Mouse (Mus musculus): ENCODE data around the gene Timm10b.

Gene Timm10b

GRCm38 (mm10) chr7:105639756-105640155 lies at the start of gene Timm10b:
Timm10b (plus strand) TSS chr7:105640056.
- DNase-seq (ENCODE audit: low read depth, low spot score): no peak

DNA sequence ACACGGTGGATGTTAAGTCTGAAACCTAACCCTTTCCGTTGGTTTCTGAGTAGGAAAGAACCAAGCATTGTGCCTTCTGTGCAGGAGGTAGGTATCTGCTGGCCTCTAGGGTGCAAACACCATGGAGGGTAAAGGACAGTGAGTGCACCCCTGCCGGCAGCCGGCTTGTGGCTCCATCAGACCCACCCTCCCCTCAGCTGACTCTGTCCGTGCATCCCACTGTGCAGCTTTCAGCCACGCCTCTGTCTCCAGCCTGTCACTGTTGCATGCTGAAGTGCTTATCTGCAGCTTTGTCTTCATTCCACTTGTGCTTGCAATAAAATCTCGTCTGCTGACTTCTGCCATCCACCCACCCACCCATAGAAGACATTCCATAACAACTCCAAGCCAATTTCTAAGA lies 49.8 kb upstream of the Timm10b start:
- DNase-seq (ENCODE audit: low read depth, low spot score): no peak

DNA sequence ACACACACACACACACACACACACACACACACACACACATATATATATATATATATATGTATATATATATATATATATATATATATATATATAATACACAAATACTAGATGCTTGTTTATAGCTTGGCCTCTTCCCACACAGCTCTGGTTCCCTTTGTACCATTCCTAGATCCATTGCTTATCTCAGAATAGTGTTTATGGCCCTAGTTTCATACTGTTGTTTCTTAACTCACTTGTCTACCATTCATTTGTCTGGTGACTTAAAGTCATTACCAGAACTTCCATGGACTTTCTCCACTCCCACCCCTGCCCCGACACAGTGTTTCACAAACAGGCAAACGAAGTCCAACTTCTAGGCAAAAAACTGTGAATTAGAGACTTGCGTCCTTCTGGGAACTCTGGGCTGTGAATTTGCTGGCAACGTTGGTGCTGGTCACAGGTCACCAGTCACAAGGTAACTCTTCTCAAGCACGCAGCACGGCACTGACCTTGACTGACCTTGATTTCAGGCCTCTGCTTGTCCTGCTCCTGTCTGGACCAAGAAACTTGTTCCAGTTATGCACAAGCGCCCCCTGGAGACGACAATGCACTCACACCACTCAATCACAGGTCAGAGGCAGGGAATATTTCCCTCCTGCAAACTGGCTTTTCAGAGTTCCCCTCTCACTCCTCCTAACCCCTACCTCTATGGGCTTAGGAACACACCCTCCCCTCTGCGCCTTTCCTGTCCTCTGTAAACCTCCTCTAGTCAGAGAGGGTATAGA lies 36.8 kb upstream of the Timm10b start:
- peak; percentile 61 for DNase-seq (ENCODE audit: low read depth, low spot score)

DNA sequence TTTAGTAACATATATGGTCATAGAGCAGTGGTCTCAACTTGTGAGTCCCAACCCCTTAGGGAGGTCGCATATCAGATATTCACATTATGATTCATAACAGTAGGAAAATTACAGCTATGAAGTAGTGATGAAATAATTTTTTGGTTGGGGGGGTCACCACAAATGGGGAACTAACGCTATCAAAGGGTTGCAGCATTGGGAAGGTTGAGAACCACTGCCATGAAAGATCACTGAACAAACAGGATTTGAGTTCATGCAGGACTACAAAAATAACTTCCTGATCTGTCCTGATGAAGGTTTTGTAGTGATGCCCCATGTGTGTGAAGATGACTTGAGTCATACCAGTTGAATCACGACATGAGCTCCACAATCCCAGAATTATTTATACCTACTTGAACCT lies 31.4 kb upstream of the Timm10b start:
- no peak for DNase-seq (ENCODE audit: low read depth, low spot score)

DNA sequence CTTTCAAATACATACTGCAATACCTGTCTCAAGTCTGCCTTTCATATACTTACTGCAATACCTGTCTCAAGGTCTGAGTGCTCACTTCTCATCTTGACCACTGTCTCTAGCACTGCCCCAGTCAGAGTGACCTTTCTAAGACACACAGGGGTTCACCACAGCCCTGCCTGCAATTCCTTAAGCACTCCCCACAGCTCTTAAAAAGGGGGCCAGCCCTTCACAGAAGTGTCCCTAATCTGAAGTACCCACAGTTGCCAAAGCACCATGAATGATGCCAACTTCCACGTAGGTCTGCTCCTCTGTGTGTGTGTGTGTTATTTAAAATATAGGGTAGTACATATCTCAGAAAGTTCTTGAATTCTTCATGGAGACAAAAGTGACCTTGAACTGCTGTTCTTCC lies 28.1 kb upstream of the Timm10b start:
- no peak for DNase-seq (ENCODE audit: low read depth, low spot score)

DNA sequence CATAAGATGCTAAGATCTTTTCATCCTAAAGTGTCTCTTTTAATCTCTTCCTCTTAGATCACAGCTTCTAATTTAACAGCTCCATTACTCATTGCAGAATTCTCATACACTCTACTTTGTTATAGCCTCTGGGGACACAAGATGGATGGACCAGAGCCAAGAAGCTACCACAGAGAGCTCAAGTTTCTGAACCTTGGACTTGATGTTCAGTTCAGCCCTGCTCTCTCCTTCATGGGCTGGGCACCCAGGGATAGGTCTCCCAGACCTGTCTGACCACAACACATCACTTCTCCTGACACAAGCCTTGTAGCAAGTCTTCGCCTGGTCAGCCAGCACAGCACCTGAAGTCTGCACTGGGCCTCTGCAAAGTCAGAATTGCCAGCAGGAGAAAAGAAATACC lies 25.5 kb upstream of the Timm10b start:
- DNase-seq (ENCODE audit: low read depth, low spot score): no peak

- DNase-seq (ENCODE audit: low read depth, low spot score): no peak
Measured at GRCm38 (mm10) chr7:105615720-105616119, 24.1 kb upstream of the Timm10b start.

DNA sequence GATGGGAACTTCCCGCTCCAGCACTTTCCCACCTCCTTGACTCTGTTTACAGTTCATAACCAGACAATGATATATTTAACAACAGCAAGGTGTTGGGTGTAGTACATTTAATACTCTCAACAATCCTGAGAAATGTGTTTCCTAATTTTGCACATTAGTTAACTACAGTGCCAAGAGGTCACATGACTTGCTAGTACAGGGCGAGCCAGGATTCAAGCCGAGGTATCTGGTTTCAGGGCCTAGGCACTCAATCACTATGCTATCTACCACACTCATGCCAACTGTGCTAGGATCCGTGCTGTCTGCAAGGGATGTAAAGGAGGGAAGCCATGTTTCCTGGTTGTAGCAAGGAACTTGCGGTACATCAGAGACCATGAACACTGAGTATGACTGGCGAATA lies 23.3 kb upstream of the Timm10b start:
- DNase-seq (ENCODE audit: low read depth, low spot score): no peak

DNA sequence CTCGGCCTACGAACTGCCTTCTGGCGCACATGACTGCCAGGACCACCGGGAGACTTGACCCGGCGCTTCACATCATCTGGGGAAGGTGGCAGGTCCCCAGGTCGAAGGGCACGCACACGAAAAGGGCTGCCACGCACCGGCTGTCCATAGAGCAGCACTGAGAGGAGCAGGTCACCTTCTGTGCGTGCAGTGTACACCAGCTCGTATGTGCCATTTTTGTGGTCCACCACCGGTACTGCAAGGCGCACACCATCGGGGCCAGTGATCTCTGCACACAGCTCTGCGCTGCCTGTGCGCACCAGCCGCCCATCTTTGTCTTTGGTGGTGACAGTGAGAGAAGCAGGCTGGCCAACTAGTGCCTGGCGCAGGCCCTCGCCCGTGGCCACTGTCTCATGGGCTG lies 22.0 kb upstream of the Timm10b start:
- DNase-seq (ENCODE audit: low read depth, low spot score): no peak

DNA sequence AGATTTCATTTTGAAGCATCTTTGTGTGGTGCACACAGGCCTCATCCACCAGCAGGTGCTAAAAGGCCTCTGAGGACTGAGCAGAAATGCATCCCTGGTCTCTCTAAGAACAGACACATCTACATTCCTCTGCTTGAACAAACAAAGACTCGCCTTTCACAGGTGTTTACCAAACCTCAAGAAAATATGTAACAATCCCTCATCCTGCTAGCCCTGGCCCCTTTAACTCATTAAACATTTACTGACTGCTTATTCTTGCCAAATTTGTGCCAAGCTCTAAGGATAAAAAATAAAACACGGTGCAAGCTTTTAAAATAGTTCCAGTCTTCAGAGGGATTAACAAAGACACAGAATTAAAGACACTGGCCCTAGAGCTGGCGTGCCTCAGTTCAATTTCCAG lies 20.2 kb upstream of the Timm10b start:
- no peak for DNase-seq (ENCODE audit: low read depth, low spot score)

GRCm38 (mm10) chr7:105621053-105621452 lies 18.8 kb upstream of the Timm10b start:
- DNase-seq (ENCODE audit: low read depth, low spot score): no peak

DNA sequence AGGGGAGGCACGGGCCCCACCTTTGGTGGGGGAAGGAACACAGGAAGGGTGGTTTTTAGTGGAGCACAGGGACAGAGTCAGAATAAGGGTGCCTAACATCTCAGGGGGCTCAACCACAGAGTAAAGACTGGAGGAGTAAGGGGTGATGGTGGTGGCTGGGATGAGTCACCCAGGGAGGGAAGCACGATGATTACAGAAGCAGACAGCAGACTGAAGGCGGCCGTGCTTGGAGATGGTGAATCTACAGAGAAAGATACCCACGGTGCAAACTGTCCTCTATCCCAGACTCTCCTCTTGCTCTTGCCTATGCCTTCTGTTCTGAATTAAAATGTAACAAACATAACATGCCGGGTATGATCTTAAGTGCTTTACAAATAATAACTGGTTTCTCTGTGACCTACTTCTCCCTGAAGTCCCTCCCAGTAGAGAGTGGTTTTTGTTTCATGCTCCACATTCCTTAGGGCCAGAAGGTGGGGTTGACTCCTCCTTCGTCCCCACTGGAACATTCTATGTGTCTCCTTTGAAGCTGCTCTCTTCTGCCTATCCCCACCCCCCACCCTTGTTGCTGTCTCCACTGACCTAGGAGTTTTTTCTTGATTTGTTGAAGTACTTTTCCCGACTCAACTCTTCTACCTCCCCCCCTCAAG lies 18.1 kb upstream of the Timm10b start:
- DNase-seq (ENCODE audit: low read depth, low spot score): no peak

GRCm38 (mm10) chr7:105625397-105625796 lies 14.5 kb upstream of the Timm10b start:
- DNase-seq (ENCODE audit: low read depth, low spot score): no peak

DNA sequence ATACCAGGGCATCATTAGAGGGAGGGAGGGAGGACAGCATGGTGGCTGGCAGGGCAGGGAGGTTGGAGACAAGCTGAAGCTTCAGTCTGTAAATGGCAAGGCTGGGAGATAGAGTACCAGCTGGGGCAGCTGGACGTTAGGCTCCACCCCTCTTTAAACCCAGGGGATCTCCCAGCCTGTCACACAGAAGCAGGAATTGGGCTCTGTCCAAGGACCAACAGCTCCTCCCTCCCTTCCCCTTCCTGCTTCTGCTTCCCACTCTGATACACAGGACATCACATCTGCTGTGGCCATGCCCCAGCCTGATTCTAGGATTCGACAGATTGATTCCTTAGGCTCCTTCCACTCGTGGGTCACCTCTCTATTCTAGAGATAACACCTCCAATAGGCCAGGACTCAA lies 11.2 kb upstream of the Timm10b start:
- no peak for DNase-seq (ENCODE audit: low read depth, low spot score)

DNA sequence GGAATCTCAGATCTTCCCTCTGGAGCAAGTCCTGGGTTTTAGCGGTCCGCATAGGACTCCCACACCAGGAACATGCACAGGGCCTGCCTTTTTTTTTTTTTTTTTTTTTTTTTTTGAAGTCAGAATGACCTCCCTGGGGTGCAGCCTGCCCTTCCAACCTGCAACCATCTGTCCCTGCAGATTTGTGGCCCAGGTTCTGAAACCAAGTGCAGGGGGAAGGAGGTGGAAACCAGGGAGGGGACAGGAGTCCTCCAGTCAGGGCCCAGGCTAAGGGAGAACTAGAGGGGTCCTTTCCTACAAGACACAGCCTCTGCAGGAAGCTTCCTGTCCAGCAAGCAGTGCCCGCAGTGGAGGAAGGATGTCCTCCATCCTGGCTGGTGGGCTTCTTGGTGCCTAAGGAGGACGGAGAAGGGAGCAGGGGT lies 7.3 kb upstream of the Timm10b start:
- peak; percentile 21 for DNase-seq (ENCODE audit: low read depth, low spot score)

- peak; percentile 87 for DNase-seq (ENCODE audit: low read depth, low spot score)
Measured at GRCm38 (mm10) chr7:105633127-105633800, 6.6 kb upstream of the Timm10b start, which contains the start of gene Trim3. Trim3 (minus strand) TSS chr7:105633571.

- no peak for DNase-seq (ENCODE audit: low read depth, low spot score)
Measured at GRCm38 (mm10) chr7:105633801-105634135, 6.1 kb upstream of the Timm10b start.

GRCm38 (mm10) chr7:105634272-105634920 lies 5.5 kb upstream of the Timm10b start:
- DNase-seq (ENCODE audit: low read depth, low spot score): no peak

DNA sequence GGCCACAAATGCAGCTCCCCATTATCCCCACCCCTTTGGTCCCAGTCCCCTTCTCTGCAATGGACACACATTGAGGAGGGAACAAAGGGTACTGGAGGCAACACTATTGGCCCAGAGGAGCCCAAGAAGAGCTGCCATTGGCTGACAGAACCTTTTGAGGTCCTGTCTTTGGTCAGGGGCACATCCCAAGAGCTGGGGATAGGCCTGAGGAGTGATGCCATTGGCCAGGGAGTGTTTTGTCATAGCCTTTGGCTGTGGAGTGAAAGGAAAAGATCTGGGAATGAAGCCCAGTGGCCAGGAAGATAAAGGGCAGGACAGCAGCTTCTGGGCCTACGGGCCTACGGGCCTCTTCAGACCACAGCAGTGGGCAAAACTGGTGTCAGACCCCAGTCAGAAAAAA lies 4.1 kb upstream of the Timm10b start:
- DNase-seq (ENCODE audit: low read depth, low spot score): no peak

- DNase-seq (ENCODE audit: low read depth, low spot score): no peak
Measured at GRCm38 (mm10) chr7:105638776-105639175, 1.1 kb upstream of the Timm10b start.

DNA sequence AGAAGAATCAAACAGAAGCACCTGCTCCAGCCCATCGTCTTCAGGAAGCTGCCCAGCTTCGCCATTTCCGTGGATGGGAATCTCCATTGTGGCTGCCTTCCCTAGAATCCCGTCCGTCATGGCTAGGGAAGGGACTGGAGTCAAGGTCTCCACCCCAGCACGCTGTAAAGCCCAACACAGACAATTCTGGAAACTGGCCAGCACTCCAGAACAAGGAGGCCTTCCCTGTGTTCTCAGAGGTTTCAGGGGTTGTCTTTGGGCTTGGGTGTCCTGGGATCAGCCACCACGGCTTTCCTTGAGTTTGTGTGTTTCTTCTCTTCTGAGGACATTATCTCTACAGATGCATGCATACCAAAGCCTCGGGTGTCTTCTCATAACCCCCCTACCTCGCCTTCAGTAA lies 552 bp upstream of the Timm10b start:
- no peak for DNase-seq (ENCODE audit: low read depth, low spot score)

- peak; percentile 99 for DNase-seq (ENCODE audit: low read depth, low spot score)
Measured at GRCm38 (mm10) chr7:105640233-105640893, 507 bp downstream of the Timm10b start, which contains the start of the genes Arfip2 and Gm45799. Arfip2 (minus strand) TSS chr7:105640416. Gm45799 (plus strand) TSS chr7:105640552.

Data from CD4-positive, CD25-positive, alpha-beta regulatory T cell, adult 2 months (primary cell).